Mouse (Mus musculus): ENCODE data around the gene Prkag3. TPM values are rescaled to one million over a fixed set of nuclear protein-coding genes. Genes with fewer than 3 reads are reported as not detected.

Prkag3 gene
- polyA plus RNA-seq, 1 experiment from 2014 or later = 0.15 TPM

GRCm38 (mm10) chr1:74771931-74772620 is 23.1 kb upstream of the Prkag3 start:
- Histone ChIP-seq H3K4me2 (replicated peaks; ENCODE audit: low read depth, low read length) (peak overlapping the region; percentile 86), H3K9ac (ENCODE audit: low read depth, low read length) (peak overlapping the region; percentile 50; the same call in 1 of the 2 replicates), H3K27me3 (ENCODE audit: control insufficient read depth, insufficient read depth, low read length) (peaks cover 48% of the 10 kb centered on the region), H3K4me3 (ENCODE audit: low read length) (peak overlapping the region; percentile 50), H3K27ac (ENCODE audit: low read depth, low read length) (no peak overlapping the region), H3K9me3 (ENCODE audit: control insufficient read depth, low read length) (no peaks in the 10 kb centered on the region), H3K4me1 (ENCODE audit: control insufficient read depth, insufficient read depth, low read length) (peaks cover 24% of the 10 kb centered on the region), H3K36me3 (ENCODE audit: control insufficient read depth, insufficient read depth, low read length) (no peaks in the 10 kb centered on the region)
- under 1% methylated on average over 39 of the region's 51 CpGs for WGBS
- no peak for ATAC-seq (ENCODE audit: low FRiP score, low TSS enrichment)

GRCm38 (mm10) chr1:74771845-74771930 is 22.7 kb upstream of the Prkag3 start, which contains the start of gene Wnt6:
Gene Wnt6 (plus strand): TSS chr1:74771892.
- Histone ChIP-seq H3K27me3 (ENCODE audit: control insufficient read depth, insufficient read depth, low read length) (peaks cover 48% of the 10 kb centered on the region), H3K9ac (ENCODE audit: low read depth, low read length) (peak within 1 kb of the TSS; percentile 50), H3K4me3 (ENCODE audit: low read length) (peak within 1 kb of the TSS; percentile 50), H3K4me1 (ENCODE audit: control insufficient read depth, insufficient read depth, low read length) (peaks cover 24% of the 10 kb centered on the region), H3K4me2 (replicated peaks; ENCODE audit: low read depth, low read length) (peak within 1 kb of the TSS; percentile 86), H3K9me3 (ENCODE audit: control insufficient read depth, low read length) (no peaks in the 10 kb centered on the region), H3K36me3 (ENCODE audit: control insufficient read depth, insufficient read depth, low read length) (no peaks in the 10 kb centered on the region), H3K27ac (ENCODE audit: low read depth, low read length) (no peak within 1 kb of the TSS)
- ATAC-seq (ENCODE audit: low FRiP score, low TSS enrichment) = no peak
- WGBS = no CpG with 5 or more reads among the region's 8 CpGs

GRCm38 (mm10) chr1:74771467-74771844 is 22.4 kb upstream of the Prkag3 start:
- H3K27me3 ChIP-seq (ENCODE audit: control insufficient read depth, insufficient read depth, low read length) = peaks cover 48% of the 10 kb centered on the region
- peaks cover 24% of the 10 kb centered on the region for H3K4me1 ChIP-seq (ENCODE audit: control insufficient read depth, insufficient read depth, low read length)
- no peak overlapping the region for H3K27ac ChIP-seq (ENCODE audit: low read depth, low read length)
- H3K9me3 ChIP-seq (ENCODE audit: control insufficient read depth, low read length) = no peaks in the 10 kb centered on the region
- ATAC-seq (ENCODE audit: low FRiP score, low TSS enrichment) = peak; percentile 34; the same call in 1 of the 2 replicates
- H3K4me3 ChIP-seq (ENCODE audit: low read length) = peak overlapping the region; percentile 50
- no peaks in the 10 kb centered on the region for H3K36me3 ChIP-seq (ENCODE audit: control insufficient read depth, insufficient read depth, low read length)
- H3K9ac ChIP-seq (ENCODE audit: low read depth, low read length) = peak overlapping the region; percentile 50; the same call in 1 of the 2 replicates
- peak overlapping the region; percentile 86 for H3K4me2 ChIP-seq (replicated peaks; ENCODE audit: low read depth, low read length)
- under 1% methylated on average over 26 of the region's 26 CpGs for WGBS

GRCm38 (mm10) chr1:74770727-74771466 is 21.9 kb upstream of the Prkag3 start:
- WGBS = under 1% methylated on average over 35 of the region's 35 CpGs
- H3K4me1 ChIP-seq (ENCODE audit: control insufficient read depth, insufficient read depth, low read length) = peaks cover 24% of the 10 kb centered on the region
- no peaks in the 10 kb centered on the region for H3K9me3 ChIP-seq (ENCODE audit: control insufficient read depth, low read length)
- H3K27ac ChIP-seq (ENCODE audit: low read depth, low read length) = no peak overlapping the region
- peak overlapping the region; percentile 24 for H3K9ac ChIP-seq (ENCODE audit: low read depth, low read length)
- H3K27me3 ChIP-seq (ENCODE audit: control insufficient read depth, insufficient read depth, low read length) = peaks cover 48% of the 10 kb centered on the region
- ATAC-seq (ENCODE audit: low FRiP score, low TSS enrichment) = peak; percentile 18; the same call in 1 of the 2 replicates
- peak overlapping the region; percentile 50 for H3K4me3 ChIP-seq (ENCODE audit: low read length)
- no peaks in the 10 kb centered on the region for H3K36me3 ChIP-seq (ENCODE audit: control insufficient read depth, insufficient read depth, low read length)
- peak overlapping the region; percentile 86 for H3K4me2 ChIP-seq (replicated peaks; ENCODE audit: low read depth, low read length)

- Histone ChIP-seq H3K4me2 (replicated peaks; ENCODE audit: low read depth, low read length) (no peak overlapping the region), H3K9ac (ENCODE audit: low read depth, low read length) (no peak overlapping the region), H3K4me1 (ENCODE audit: control insufficient read depth, insufficient read depth, low read length) (no peaks in the 10 kb centered on the region), H3K27ac (ENCODE audit: low read depth, low read length) (no peak overlapping the region), H3K27me3 (ENCODE audit: control insufficient read depth, insufficient read depth, low read length) (peaks cover 10% of the 10 kb centered on the region), H3K36me3 (ENCODE audit: control insufficient read depth, insufficient read depth, low read length) (no peaks in the 10 kb centered on the region), H3K9me3 (ENCODE audit: control insufficient read depth, low read length) (no peaks in the 10 kb centered on the region), H3K4me3 (ENCODE audit: low read length) (no peak overlapping the region)
- ATAC-seq (ENCODE audit: low FRiP score, low TSS enrichment) = no peak
- 4% methylated on average over 6 of the region's 6 CpGs for WGBS
Observed at GRCm38 (mm10) chr1:74763081-74763480, 14.1 kb upstream of the Prkag3 start.

GRCm38 (mm10) chr1:74759773-74760172 is 10.8 kb upstream of the Prkag3 start:
- H3K36me3 ChIP-seq (ENCODE audit: control insufficient read depth, insufficient read depth, low read length) = no peaks in the 10 kb centered on the region
- no peak overlapping the region for H3K4me3 ChIP-seq (ENCODE audit: low read length)
- 0 out of 2 replicates have a peak, but pooled peaks cover under 1% of the 10 kb centered on the region for H3K4me1 ChIP-seq (ENCODE audit: control insufficient read depth, insufficient read depth, low read length)
- no peak overlapping the region for H3K27ac ChIP-seq (ENCODE audit: low read depth, low read length)
- H3K9ac ChIP-seq (ENCODE audit: low read depth, low read length) = no peak overlapping the region
- H3K27me3 ChIP-seq (ENCODE audit: control insufficient read depth, insufficient read depth, low read length) = peaks cover 7% of the 10 kb centered on the region
- ATAC-seq (ENCODE audit: low FRiP score, low TSS enrichment) = no peak
- no peak overlapping the region for H3K4me2 ChIP-seq (replicated peaks; ENCODE audit: low read depth, low read length)
- no peaks in the 10 kb centered on the region for H3K9me3 ChIP-seq (ENCODE audit: control insufficient read depth, low read length)
- 23% methylated on average over 4 of the region's 4 CpGs for WGBS

GRCm38 (mm10) chr1:74754175-74754785 is 5.3 kb upstream of the Prkag3 start:
- Histone ChIP-seq H3K4me3 (ENCODE audit: low read length) (no peak overlapping the region), H3K4me2 (replicated peaks; ENCODE audit: low read depth, low read length) (no peak overlapping the region), H3K27ac (ENCODE audit: low read depth, low read length) (no peak overlapping the region), H3K4me1 (ENCODE audit: control insufficient read depth, insufficient read depth, low read length) (peaks cover 7% of the 10 kb centered on the region), H3K36me3 (ENCODE audit: control insufficient read depth, insufficient read depth, low read length) (no peaks in the 10 kb centered on the region), H3K9me3 (ENCODE audit: control insufficient read depth, low read length) (no peaks in the 10 kb centered on the region), H3K27me3 (ENCODE audit: control insufficient read depth, insufficient read depth, low read length) (no peaks in the 10 kb centered on the region), H3K9ac (ENCODE audit: low read depth, low read length) (no peak overlapping the region)
- peak; percentile 44; the same call in 1 of the 2 replicates for ATAC-seq (ENCODE audit: low FRiP score, low TSS enrichment)
- WGBS = 34% methylated on average over 5 of the region's 5 CpGs

- Histone ChIP-seq H3K4me1 (ENCODE audit: control insufficient read depth, insufficient read depth, low read length) (peaks cover 9% of the 10 kb centered on the region), H3K36me3 (ENCODE audit: control insufficient read depth, insufficient read depth, low read length) (no peaks in the 10 kb centered on the region), H3K9me3 (ENCODE audit: control insufficient read depth, low read length) (no peaks in the 10 kb centered on the region), H3K4me2 (replicated peaks; ENCODE audit: low read depth, low read length) (no peak overlapping the region), H3K4me3 (ENCODE audit: low read length) (no peak overlapping the region), H3K27me3 (ENCODE audit: control insufficient read depth, insufficient read depth, low read length) (no peaks in the 10 kb centered on the region), H3K9ac (ENCODE audit: low read depth, low read length) (no peak overlapping the region), H3K27ac (ENCODE audit: low read depth, low read length) (no peak overlapping the region)
- ATAC-seq (ENCODE audit: low FRiP score, low TSS enrichment) = no peak
- WGBS = 75% methylated on average over 8 of the region's 8 CpGs
Observed at GRCm38 (mm10) chr1:74753266-74753974, 4.4 kb upstream of the Prkag3 start.
